Mouse (Mus musculus) hindbrain, embryonic 10.5 days (tissue): ENCODE results near the gene Onecut1. TPM values are rescaled to one million over a fixed set of nuclear protein-coding genes. Genes with fewer than 3 reads are reported as not detected.

Experiments used
- DNase-seq: peaks from one replicate; pipeline ENCODE4 v3.0.0-alpha.2; 2017; ENCODE audit warnings: low spot score
- H3K27ac ChIP-seq: fragments of 300-500 bp; sonication (generic); 2 replicates; pipeline ENCODE4 v1.5.1; 2016; ENCODE audit warnings: mild to moderate bottlenecking, moderate library complexity
- H3K27me3 ChIP-seq: fragments of 300-500 bp; sonication (generic); 2 replicates; pipeline ENCODE4 v1.6.1; 2016; ENCODE audit warnings: mild to moderate bottlenecking; ENCODE audit not compliant: poor library complexity, insufficient read depth, severe bottlenecking
- H3K36me3 ChIP-seq: fragments of 300-500 bp; sonication (generic); 2 replicates; pipeline ENCODE4 v1.6.1; 2016; ENCODE audit warnings: mild to moderate bottlenecking, moderate library complexity
- H3K4me1 ChIP-seq: fragments of 300-500 bp; sonication (generic); replicated peaks from 2 replicates; pipeline ENCODE4 v1.6.1; 2016; ENCODE audit warnings: mild to moderate bottlenecking
- H3K4me3 ChIP-seq: fragments of 300-500 bp; sonication (generic); 2 replicates; pipeline ENCODE4 v1.5.1; 2016; ENCODE audit warnings: mild to moderate bottlenecking, moderate library complexity
- H3K9me3 ChIP-seq: fragments of 300-500 bp; sonication (generic); 2 replicates; pipeline ENCODE4 v1.6.1; 2016; ENCODE audit warnings: mild to moderate bottlenecking, moderate library complexity
- WGBS: fragments of 180-500 bp; shearing (Covaris S2); methylation state at CpG from one replicate; pipeline ENCODE4 v1.1.7; 2016; 5-methylcytosine and 5-hydroxymethylcytosine counted together
- polyA plus RNA-seq: library from polyadenylated mRNA; unstranded; fragments of >200 nt; fragmentation: Nextera tagmentation; extraction: Ambion mirVana; gene quantifications from 2 replicates; pipeline ENCODE4 v1.2.1, GENCODE M21; 2016

Gene Onecut1
- polyA plus RNA-seq, 1 experiment from 2014 or later = 12.2 TPM

DNA sequence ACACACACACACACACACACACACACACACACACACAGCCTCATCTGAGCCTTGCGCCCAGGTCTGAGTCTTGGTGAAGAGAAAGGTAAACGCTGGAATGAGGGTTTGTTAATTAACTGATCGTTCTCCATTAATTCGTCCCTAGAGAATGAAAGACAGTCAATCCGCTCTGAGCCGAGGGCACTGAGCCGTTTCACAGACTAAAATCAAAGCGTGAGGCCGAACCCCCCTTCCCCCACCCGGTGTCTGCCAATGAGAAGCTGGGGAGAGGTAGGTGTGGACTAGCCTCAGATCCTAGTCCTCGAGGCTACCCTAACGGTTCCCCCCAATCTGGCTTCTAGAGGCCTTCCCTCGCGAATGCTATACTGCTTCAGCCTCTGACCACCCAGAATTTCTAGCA lies 2.8 kb downstream of the Onecut1 start:
- Histone ChIP-seq H3K36me3 (no peaks in the 10 kb centered on the region), H3K27me3 (peaks cover 100% of the 10 kb centered on the region), H3K4me1 (peaks cover 80% of the 10 kb centered on the region), H3K9me3 (no peaks in the 10 kb centered on the region), H3K4me3 (peak overlapping the region; percentile 68), H3K27ac (peak overlapping the region; percentile 88)
- 2% methylated on average over 14 of the region's 14 CpGs for WGBS
- DNase-seq = peak; percentile 29

DNA sequence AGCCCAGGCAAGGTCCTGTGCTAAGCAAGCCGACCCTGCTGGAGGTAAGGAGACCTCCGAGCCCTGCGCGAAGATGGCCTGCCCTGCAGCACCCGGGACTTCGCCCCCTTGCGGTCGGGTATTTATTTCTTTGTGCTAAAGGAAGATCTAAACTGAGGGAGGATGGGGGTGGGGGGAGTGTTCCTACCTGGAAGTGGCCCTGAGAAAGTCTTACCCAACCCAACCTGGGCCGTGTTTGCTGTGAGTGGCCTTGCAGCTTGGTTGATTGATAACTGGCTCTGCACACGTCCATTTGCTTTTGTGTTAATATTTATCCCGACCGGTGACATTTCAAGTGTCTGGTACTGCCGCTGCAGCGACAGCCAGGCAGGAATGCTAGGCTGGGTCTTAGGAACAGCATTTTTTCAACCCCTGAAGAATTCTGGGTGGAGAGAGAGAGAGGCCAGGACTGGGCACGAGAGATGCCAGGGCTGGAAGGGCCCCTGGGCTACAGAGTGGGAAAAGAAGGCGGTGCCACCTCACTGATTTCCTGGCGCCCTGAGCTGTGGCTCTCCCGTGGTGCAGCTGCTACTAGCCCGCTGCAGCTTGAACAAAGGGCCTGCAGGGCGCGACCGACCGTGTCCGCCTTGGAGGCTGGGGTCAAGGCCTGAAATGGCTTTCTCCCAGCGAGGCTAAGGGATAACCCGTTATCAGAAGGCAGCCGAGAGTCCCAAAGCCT lies 5.0 kb downstream of the Onecut1 start:
- peak overlapping the region; percentile 86 for H3K27ac ChIP-seq
- H3K27me3 ChIP-seq = peaks cover 90% of the 10 kb centered on the region
- H3K36me3 ChIP-seq = no peaks in the 10 kb centered on the region
- H3K9me3 ChIP-seq = no peaks in the 10 kb centered on the region
- peaks cover 63% of the 10 kb centered on the region for H3K4me1 ChIP-seq
- 5% methylated on average over 27 of the region's 27 CpGs for WGBS
- peak overlapping the region; percentile 68 for H3K4me3 ChIP-seq
- peak; percentile 69 for DNase-seq

GRCm38 (mm10) chr9:74867641-74868205 lies 6.0 kb downstream of the Onecut1 start:
- DNase-seq = peak; percentile 72
- Histone ChIP-seq H3K9me3 (no peaks in the 10 kb centered on the region), H3K27me3 (peaks cover 82% of the 10 kb centered on the region), H3K4me3 (peak overlapping the region; percentile 68), H3K4me1 (peaks cover 54% of the 10 kb centered on the region), H3K36me3 (no peaks in the 10 kb centered on the region), H3K27ac (peak overlapping the region; percentile 86)
- WGBS = 6% methylated on average over 15 of the region's 15 CpGs

DNA sequence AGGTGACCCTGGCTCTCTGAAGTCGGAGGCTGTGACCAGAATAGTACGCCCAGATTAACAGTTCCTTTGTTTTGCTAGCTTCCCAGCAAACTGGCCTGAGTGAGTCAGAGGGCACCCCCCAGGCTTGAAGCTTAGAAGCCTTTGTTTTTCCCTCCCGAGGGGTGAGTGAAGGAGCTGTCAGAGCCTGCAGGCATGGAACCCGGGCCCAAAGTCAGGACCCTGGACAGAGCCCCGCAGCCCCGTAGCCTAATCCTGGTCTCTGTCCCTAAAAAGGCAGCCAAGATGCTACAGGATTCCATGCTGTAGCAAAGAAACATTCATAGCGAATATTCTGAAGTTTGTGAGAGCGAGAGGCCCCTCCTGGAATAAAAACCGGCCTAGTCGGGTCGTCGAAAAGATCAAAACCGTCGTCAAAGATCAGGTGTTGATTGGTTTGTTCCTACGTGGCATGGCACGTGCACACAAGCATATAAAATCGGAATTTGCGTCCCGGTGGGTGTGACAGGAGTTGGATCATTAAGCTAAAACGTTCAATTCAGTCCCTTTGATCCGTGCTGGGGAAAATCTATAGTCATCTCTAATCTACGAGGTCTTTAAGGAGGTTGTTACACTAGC lies 6.7 kb downstream of the Onecut1 start:
- Histone ChIP-seq H3K27me3 (peaks cover 77% of the 10 kb centered on the region), H3K4me1 (peaks cover 46% of the 10 kb centered on the region), H3K9me3 (no peaks in the 10 kb centered on the region), H3K27ac (peak overlapping the region; percentile 86), H3K4me3 (peak overlapping the region; percentile 68), H3K36me3 (no peaks in the 10 kb centered on the region)
- DNase-seq = peak; percentile 78
- 8% methylated on average over 22 of the region's 22 CpGs for WGBS

DNA sequence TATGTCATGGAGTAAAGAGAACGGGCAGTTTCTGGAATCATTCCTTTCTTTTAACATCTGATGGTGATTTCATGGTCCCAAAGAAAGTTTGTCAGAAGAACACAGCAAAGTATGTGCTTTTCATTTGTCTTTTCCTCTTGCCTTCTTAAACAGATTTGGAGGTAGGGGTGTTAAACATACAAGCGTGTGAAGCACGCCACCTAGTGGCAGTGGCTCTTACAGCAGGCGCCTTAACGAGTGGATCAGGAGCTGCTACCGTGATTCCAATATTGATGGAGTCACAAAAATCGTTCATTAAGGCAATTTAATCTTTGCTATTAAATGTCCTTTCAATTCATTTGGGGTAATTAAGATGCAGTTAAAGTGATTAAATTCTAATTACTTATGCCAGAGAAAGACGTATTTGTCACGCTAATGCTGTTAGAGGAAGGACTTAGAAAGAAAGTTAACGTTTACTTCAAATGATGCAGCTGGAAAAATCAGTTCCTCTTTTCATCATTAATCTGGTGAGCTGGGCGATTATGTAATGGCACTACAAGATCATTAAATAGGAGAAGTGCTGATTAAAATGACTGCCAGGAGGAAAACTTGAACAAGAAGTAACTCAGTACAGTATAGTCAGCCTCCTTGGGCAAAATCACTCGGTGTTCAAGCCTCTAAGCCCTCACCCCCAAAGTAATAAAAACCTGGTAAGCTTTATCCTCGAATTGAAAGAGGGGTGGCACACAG lies 9.4 kb downstream of the Onecut1 start:
- Histone ChIP-seq H3K36me3 (no peaks in the 10 kb centered on the region), H3K4me3 (no peak overlapping the region), H3K9me3 (no peaks in the 10 kb centered on the region), H3K27me3 (peaks cover 53% of the 10 kb centered on the region), H3K4me1 (peaks cover 26% of the 10 kb centered on the region), H3K27ac (no peak overlapping the region)
- peak; percentile 75 for DNase-seq
- WGBS = 26% methylated on average over 13 of the region's 13 CpGs

- H3K4me1 ChIP-seq = no peaks in the 10 kb centered on the region
- DNase-seq = no peak
- H3K9me3 ChIP-seq = no peaks in the 10 kb centered on the region
- H3K4me3 ChIP-seq = no peak overlapping the region
- H3K36me3 ChIP-seq = no peaks in the 10 kb centered on the region
- H3K27me3 ChIP-seq = 0 out of 2 replicates have a peak, but pooled peaks cover 8% of the 10 kb centered on the region
- WGBS = 74% methylated on average over 6 of the region's 6 CpGs
- no peak overlapping the region for H3K27ac ChIP-seq
Measured at GRCm38 (mm10) chr9:74876328-74876727, 14.6 kb downstream of the Onecut1 start.

DNA sequence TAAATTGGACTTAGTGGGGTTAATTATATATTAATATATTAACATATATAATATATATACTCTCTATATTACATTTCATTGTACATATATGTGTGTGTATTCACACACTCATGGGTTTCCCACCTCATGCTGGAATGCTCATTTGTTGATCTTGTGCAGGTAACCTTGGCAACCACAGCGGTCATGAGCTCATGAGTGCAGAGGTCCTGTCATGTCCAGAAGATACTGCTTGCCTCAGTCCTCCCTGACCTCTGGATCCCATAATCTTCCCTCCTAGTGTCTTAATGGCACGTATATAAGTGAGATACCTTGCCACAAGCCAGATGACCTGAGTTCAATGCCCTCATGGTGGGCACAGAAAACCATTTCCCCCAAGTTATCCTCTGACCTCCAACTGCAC lies 16.0 kb downstream of the Onecut1 start:
- H3K36me3 ChIP-seq = no peaks in the 10 kb centered on the region

DNA sequence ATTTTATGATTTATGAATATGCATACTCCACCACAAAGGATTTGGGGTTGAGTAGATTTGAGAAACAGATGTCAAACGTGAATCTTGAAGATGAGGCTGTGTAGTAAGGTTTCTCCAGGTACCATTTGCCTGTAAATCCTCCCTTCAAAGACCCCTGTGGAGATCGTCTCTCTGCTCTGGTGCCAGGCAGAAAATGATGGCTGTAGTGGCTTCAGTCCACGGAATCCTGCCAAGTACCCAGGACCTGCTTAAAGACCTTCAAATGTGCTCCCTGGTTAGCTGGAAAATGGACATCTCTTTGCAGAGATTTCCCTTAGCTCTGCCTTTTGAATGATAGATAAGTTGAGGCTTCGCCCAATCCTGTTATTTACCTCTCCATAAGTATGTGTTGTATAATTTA lies 26.1 kb downstream of the Onecut1 start:
- Histone ChIP-seq H3K4me3 (no peak overlapping the region), H3K4me1 (no peaks in the 10 kb centered on the region), H3K9me3 (no peaks in the 10 kb centered on the region), H3K27me3 (no peaks in the 10 kb centered on the region), H3K27ac (no peak overlapping the region), H3K36me3 (0 out of 2 replicates have a peak, but pooled peaks cover 8% of the 10 kb centered on the region)
- DNase-seq = no peak
- 82% methylated on average over 4 of the region's 4 CpGs for WGBS

More for the DNA sequence above, 16.0 kb downstream of the Onecut1 start:
- H3K4me3 ChIP-seq = no peak overlapping the region
- DNase-seq = no peak
- no peaks in the 10 kb centered on the region for H3K4me1 ChIP-seq
- 0 out of 2 replicates have a peak, but pooled peaks cover 5% of the 10 kb centered on the region for H3K27me3 ChIP-seq
- no peaks in the 10 kb centered on the region for H3K9me3 ChIP-seq
- H3K27ac ChIP-seq = no peak overlapping the region
- 79% methylated on average over 2 of the region's 2 CpGs for WGBS

GRCm38 (mm10) chr9:74896742-74897141 lies 35.0 kb downstream of the Onecut1 start:
- Histone ChIP-seq H3K4me3 (no peak overlapping the region), H3K4me1 (no peaks in the 10 kb centered on the region; the same call in 1 of the 2 replicates), H3K9me3 (no peaks in the 10 kb centered on the region), H3K27ac (no peak overlapping the region), H3K36me3 (no peaks in the 10 kb centered on the region), H3K27me3 (no peaks in the 10 kb centered on the region)
- no peak for DNase-seq
- 89% methylated on average over 7 of the region's 7 CpGs for WGBS

DNA sequence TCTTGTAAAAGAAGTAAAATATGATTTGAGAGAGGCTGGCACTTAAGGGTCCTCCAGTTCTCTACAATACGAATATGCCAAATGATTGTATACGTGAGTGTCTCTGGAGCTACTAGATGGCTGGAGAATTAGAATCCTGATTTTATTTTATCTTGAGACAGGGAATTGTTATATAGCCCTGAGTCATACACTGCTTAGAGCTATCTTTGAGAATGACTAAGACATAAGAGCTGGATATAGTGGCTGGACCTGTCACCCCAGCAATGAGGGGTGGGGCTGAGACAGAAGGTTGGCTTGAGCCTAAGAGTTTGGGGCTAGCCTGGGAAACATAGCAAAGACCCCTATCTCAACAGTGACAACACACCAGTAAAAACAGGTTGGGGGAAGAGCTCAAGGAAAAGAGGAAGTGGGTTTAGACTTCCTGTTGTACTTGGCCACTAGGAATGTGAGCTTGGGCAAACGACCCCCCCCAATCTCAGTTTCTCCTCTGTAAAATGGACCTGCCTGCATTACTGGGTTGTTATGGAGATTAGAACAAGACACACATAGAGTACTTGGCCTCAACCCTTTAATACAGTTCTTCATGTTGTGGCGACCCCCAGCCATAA lies 35.8 kb downstream of the Onecut1 start:
- H3K36me3 ChIP-seq = no peaks in the 10 kb centered on the region
- H3K4me1 ChIP-seq = no peaks in the 10 kb centered on the region; the same call in 1 of the 2 replicates
- 91% methylated on average over 4 of the region's 4 CpGs for WGBS

DNA sequence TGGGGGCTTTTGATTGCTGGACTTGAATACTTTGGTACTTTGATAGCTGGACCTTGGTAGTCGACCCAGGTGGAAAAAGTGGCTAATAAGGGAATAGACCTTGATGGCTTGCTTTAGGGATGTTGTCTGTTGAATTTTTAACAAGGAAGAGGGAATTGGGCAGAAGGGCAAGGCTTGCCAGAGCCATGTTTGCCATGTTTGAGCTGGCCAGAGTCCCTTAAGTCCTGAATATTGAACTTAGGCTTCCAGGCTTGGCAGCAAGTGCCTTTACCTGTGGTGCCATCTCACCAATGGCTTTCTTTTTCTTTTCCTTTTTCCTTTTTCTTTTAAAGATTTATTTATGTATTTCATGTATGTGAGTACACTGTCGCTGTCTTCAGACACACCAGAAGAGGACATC lies 38.4 kb downstream of the Onecut1 start:
- 89% methylated on average over 2 of the region's 2 CpGs for WGBS
- no peak overlapping the region for H3K4me3 ChIP-seq
- no peaks in the 10 kb centered on the region for H3K4me1 ChIP-seq
- H3K9me3 ChIP-seq = no peaks in the 10 kb centered on the region
- H3K27me3 ChIP-seq = no peaks in the 10 kb centered on the region
- no peak overlapping the region for H3K27ac ChIP-seq
- DNase-seq = no peak
- no peaks in the 10 kb centered on the region for H3K36me3 ChIP-seq

More for the DNA sequence above, 35.8 kb downstream of the Onecut1 start:
- no peak for DNase-seq
- H3K9me3 ChIP-seq = no peaks in the 10 kb centered on the region
- H3K4me3 ChIP-seq = no peak overlapping the region
- no peak overlapping the region for H3K27ac ChIP-seq
- H3K27me3 ChIP-seq = no peaks in the 10 kb centered on the region

GRCm38 (mm10) chr9:74904866-74905508 lies 43.3 kb downstream of the Onecut1 start:
- Histone ChIP-seq H3K27me3 (no peaks in the 10 kb centered on the region), H3K27ac (no peak overlapping the region), H3K9me3 (no peaks in the 10 kb centered on the region), H3K4me1 (no peaks in the 10 kb centered on the region), H3K4me3 (no peak overlapping the region), H3K36me3 (no peaks in the 10 kb centered on the region)
- 20% methylated on average over 7 of the region's 7 CpGs for WGBS
- DNase-seq = peak; percentile 66
